Mouse (Mus musculus): ENCODE measurements around the gene Smim4. TPM values are rescaled to one million over a fixed set of nuclear protein-coding genes. Genes with fewer than 3 reads are reported as not detected.

Gene Smim4
- polyA plus RNA-seq, 1 experiment from 2014 or later: 82.2 TPM

DNA sequence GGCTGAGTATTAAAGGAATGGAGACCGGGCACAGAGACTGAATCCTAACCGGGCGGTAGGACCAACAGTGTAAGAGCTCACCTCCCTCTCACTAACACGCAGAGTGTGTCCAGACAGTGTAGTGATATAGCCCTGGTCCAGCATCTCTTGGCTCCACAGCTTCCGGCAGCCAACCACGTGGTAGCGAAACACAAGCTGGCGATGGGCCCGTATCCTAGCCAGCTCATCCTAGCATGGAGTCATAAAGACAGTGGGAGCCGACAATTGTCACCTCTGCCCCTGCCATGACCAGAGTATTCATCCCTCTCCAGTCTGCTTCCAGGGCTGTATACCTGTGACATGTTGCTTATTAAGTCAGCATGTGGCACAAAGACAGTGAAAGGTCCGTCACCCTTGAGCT is 16.9 kb upstream of the Smim4 start:
- no peak for ATAC-seq (ENCODE audit: low read depth)
- 85% methylated on average over 11 of the region's 11 CpGs for WGBS

DNA sequence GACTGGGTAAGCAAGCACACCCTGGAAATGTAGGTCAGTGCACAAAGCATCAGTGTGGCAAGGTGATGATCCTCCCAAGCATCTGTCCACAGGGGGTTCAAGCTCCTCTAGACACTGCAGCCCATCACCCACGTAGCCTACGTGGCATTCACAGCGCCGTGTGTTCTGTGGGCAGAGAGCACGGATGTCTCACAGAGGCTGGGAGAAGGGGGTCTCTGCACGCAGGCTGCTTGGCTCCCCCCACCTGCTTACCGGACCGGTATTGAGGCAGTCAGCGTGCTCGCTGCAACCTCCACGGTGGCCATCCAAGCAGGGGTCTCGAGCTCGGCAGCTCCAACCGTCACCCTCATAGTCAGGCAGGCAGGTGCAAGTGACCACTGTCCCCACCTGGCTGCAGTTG is 12.3 kb upstream of the Smim4 start:
- Histone ChIP-seq H3K9ac (ENCODE audit: low read length) (no peak overlapping the region), H3K4me1 (replicated peaks; ENCODE audit: control insufficient read depth, insufficient read depth, low read length) (peaks cover 5% of the 10 kb centered on the region), H3K36me3 (ENCODE audit: control insufficient read depth, insufficient read depth, low read length) (peaks cover 62% of the 10 kb centered on the region), H3K9me3 (ENCODE audit: control insufficient read depth, low read length) (no peaks in the 10 kb centered on the region), H3K27ac (ENCODE audit: low read length) (no peak overlapping the region), H3K4me2 (ENCODE audit: low read depth, low read length) (no peak overlapping the region), H3K4me3 (ENCODE audit: low read length) (no peak overlapping the region), H3K27me3 (ENCODE audit: control insufficient read depth, insufficient read depth, low read depth, low read length) (no peaks in the 10 kb centered on the region)
- no peak for ATAC-seq (ENCODE audit: low read depth)
- 91% methylated on average over 14 of the region's 14 CpGs for WGBS

More for the DNA sequence above, 16.9 kb upstream of the Smim4 start:
- Histone ChIP-seq H3K9me3 (ENCODE audit: control insufficient read depth, low read length) (no peaks in the 10 kb centered on the region), H3K4me2 (ENCODE audit: low read depth, low read length) (no peak overlapping the region), H3K27ac (ENCODE audit: low read length) (no peak overlapping the region), H3K4me3 (ENCODE audit: low read length) (no peak overlapping the region), H3K27me3 (ENCODE audit: control insufficient read depth, insufficient read depth, low read depth, low read length) (no peaks in the 10 kb centered on the region), H3K4me1 (replicated peaks; ENCODE audit: control insufficient read depth, insufficient read depth, low read length) (no peaks in the 10 kb centered on the region), H3K9ac (ENCODE audit: low read length) (no peak overlapping the region), H3K36me3 (ENCODE audit: control insufficient read depth, insufficient read depth, low read length) (peaks cover 26% of the 10 kb centered on the region)

- no peak overlapping the region for H3K4me3 ChIP-seq (ENCODE audit: low read length)
- H3K9me3 ChIP-seq (ENCODE audit: control insufficient read depth, low read length): no peaks in the 10 kb centered on the region
- peaks cover 5% of the 10 kb centered on the region for H3K4me1 ChIP-seq (replicated peaks; ENCODE audit: control insufficient read depth, insufficient read depth, low read length)
- no peak overlapping the region for H3K4me2 ChIP-seq (ENCODE audit: low read depth, low read length)
- H3K36me3 ChIP-seq (ENCODE audit: control insufficient read depth, insufficient read depth, low read length): peaks cover 71% of the 10 kb centered on the region
- no peak overlapping the region for H3K27ac ChIP-seq (ENCODE audit: low read length)
- no peak for ATAC-seq (ENCODE audit: low read depth)
- 85% methylated on average over 15 of the region's 15 CpGs for WGBS
- no peaks in the 10 kb centered on the region for H3K27me3 ChIP-seq (ENCODE audit: control insufficient read depth, insufficient read depth, low read depth, low read length)
- H3K9ac ChIP-seq (ENCODE audit: low read length): no peak overlapping the region
These were observed 11.4 kb upstream of the Smim4 start for GRCm38 (mm10) chr14:31140141-31140540.

GRCm38 (mm10) chr14:31139666-31140065 is 10.9 kb upstream of the Smim4 start:
- Histone ChIP-seq H3K4me3 (ENCODE audit: low read length) (no peak overlapping the region), H3K4me1 (replicated peaks; ENCODE audit: control insufficient read depth, insufficient read depth, low read length) (peaks cover 6% of the 10 kb centered on the region), H3K36me3 (ENCODE audit: control insufficient read depth, insufficient read depth, low read length) (peaks cover 75% of the 10 kb centered on the region), H3K4me2 (ENCODE audit: low read depth, low read length) (no peak overlapping the region), H3K27ac (ENCODE audit: low read length) (no peak overlapping the region), H3K9me3 (ENCODE audit: control insufficient read depth, low read length) (no peaks in the 10 kb centered on the region), H3K27me3 (ENCODE audit: control insufficient read depth, insufficient read depth, low read depth, low read length) (no peaks in the 10 kb centered on the region), H3K9ac (ENCODE audit: low read length) (no peak overlapping the region)
- ATAC-seq (ENCODE audit: low read depth): no peak
- whole genome bisulfite sequencing: 81% methylated on average over 12 of the region's 12 CpGs

DNA sequence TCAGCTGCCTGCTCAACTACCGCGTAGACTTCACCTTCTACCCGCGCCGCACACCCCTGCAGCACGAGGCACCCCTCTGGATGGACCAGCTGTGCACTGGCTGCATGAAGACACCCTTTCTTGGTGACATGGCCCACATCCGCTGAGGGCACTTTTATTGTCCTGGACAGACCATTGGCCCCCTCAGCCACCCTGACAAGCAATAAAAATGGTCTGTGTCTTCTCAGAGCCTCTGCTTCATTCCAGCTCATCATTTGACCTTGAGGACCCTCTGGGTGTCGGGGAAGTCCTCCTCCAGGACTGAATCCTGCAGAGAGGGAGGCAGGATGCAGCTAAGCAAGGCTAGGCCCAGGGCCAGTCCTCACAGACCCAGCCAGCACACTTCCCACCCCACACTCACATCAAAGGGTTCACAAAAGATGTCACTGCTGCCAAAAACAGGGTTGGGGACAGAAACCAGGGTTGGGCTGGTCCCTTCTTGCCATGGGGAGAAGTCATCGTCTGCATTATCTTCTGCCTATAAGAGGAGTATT is 10.2 kb upstream of the Smim4 start:
- 84% methylated on average over 9 of the region's 9 CpGs for WGBS

DNA sequence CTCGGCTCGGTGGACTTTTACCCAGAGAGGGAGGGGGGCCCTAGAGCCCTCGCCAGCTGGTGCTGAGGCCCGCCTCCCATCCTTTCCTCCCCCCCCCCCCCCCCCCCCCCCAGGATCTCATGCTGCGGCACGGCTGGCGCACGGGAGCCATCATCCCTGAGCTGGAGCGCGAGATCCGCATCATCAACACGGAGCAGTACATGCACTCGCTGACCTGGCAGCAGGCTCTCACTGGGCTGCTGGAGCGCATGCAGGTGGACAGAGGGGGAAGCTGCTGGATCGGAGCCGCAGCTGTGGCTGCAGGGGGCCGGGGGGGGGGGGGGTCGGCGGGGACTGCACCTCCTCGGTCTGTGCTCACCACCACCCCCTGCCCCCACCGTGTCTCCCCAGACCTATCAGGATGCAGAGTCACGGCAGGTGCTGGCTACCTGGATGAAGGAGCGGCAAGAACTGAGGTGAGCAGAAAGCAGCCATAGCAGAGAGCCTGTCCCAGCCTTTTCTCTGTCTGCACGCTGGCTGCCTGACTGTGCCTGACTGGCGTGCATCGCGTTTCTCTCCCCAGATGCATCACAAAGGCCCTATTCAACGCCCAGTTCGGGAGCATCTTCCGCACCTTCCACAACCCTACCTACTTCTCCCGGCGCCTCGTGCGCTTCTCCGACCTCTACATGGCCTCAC is 9.6 kb upstream of the Smim4 start:
- Histone ChIP-seq H3K4me2 (ENCODE audit: low read depth, low read length) (no peak overlapping the region), H3K36me3 (ENCODE audit: control insufficient read depth, insufficient read depth, low read length) (peaks cover 77% of the 10 kb centered on the region), H3K9me3 (ENCODE audit: control insufficient read depth, low read length) (no peaks in the 10 kb centered on the region), H3K9ac (ENCODE audit: low read length) (no peak overlapping the region), H3K4me3 (ENCODE audit: low read length) (no peak overlapping the region), H3K4me1 (replicated peaks; ENCODE audit: control insufficient read depth, insufficient read depth, low read length) (peaks cover 19% of the 10 kb centered on the region), H3K27ac (ENCODE audit: low read length) (peak overlapping the region; percentile 79), H3K27me3 (ENCODE audit: control insufficient read depth, insufficient read depth, low read depth, low read length) (no peaks in the 10 kb centered on the region)
- ATAC-seq (ENCODE audit: low read depth): no peak
- WGBS: 85% methylated on average over 30 of the region's 35 CpGs

More for the DNA sequence above, 10.2 kb upstream of the Smim4 start:
- no peak for ATAC-seq (ENCODE audit: low read depth)
- Histone ChIP-seq H3K4me2 (ENCODE audit: low read depth, low read length) (no peak overlapping the region), H3K27ac (ENCODE audit: low read length) (no peak overlapping the region), H3K9ac (ENCODE audit: low read length) (no peak overlapping the region), H3K36me3 (ENCODE audit: control insufficient read depth, insufficient read depth, low read length) (peaks cover 77% of the 10 kb centered on the region), H3K4me1 (replicated peaks; ENCODE audit: control insufficient read depth, insufficient read depth, low read length) (peaks cover 13% of the 10 kb centered on the region), H3K9me3 (ENCODE audit: control insufficient read depth, low read length) (no peaks in the 10 kb centered on the region), H3K27me3 (ENCODE audit: control insufficient read depth, insufficient read depth, low read depth, low read length) (no peaks in the 10 kb centered on the region), H3K4me3 (ENCODE audit: low read length) (no peak overlapping the region)

- Histone ChIP-seq H3K4me3 (ENCODE audit: low read length) (no peak overlapping the region), H3K27me3 (ENCODE audit: control insufficient read depth, insufficient read depth, low read depth, low read length) (no peaks in the 10 kb centered on the region), H3K4me1 (replicated peaks; ENCODE audit: control insufficient read depth, insufficient read depth, low read length) (peaks cover 25% of the 10 kb centered on the region), H3K36me3 (ENCODE audit: control insufficient read depth, insufficient read depth, low read length) (peaks cover 71% of the 10 kb centered on the region), H3K9me3 (ENCODE audit: control insufficient read depth, low read length) (no peaks in the 10 kb centered on the region), H3K9ac (ENCODE audit: low read length) (no peak overlapping the region), H3K4me2 (ENCODE audit: low read depth, low read length) (no peak overlapping the region), H3K27ac (ENCODE audit: low read length) (peak overlapping the region; percentile 79)
- 72% methylated on average over 10 of the region's 11 CpGs for WGBS
- 0 out of 2 replicates have a peak, but pooled peaks have one; percentile 13 for ATAC-seq (ENCODE audit: low read depth)
These were observed 9.0 kb upstream of the Smim4 start for GRCm38 (mm10) chr14:31137791-31138190.

- Histone ChIP-seq H3K9me3 (ENCODE audit: control insufficient read depth, low read length) (no peaks in the 10 kb centered on the region), H3K36me3 (ENCODE audit: control insufficient read depth, insufficient read depth, low read length) (peaks cover 66% of the 10 kb centered on the region), H3K4me3 (ENCODE audit: low read length) (no peak overlapping the region), H3K27me3 (ENCODE audit: control insufficient read depth, insufficient read depth, low read depth, low read length) (no peaks in the 10 kb centered on the region), H3K4me1 (replicated peaks; ENCODE audit: control insufficient read depth, insufficient read depth, low read length) (peaks cover 31% of the 10 kb centered on the region), H3K27ac (ENCODE audit: low read length) (peak overlapping the region; percentile 79; the same call in 1 of the 2 replicates), H3K4me2 (ENCODE audit: low read depth, low read length) (no peak overlapping the region), H3K9ac (ENCODE audit: low read length) (no peak overlapping the region)
- ATAC-seq (ENCODE audit: low read depth): no peak
- WGBS: 60% methylated on average over 10 of the region's 10 CpGs
These were observed 8.5 kb upstream of the Smim4 start for GRCm38 (mm10) chr14:31137281-31137595.

DNA sequence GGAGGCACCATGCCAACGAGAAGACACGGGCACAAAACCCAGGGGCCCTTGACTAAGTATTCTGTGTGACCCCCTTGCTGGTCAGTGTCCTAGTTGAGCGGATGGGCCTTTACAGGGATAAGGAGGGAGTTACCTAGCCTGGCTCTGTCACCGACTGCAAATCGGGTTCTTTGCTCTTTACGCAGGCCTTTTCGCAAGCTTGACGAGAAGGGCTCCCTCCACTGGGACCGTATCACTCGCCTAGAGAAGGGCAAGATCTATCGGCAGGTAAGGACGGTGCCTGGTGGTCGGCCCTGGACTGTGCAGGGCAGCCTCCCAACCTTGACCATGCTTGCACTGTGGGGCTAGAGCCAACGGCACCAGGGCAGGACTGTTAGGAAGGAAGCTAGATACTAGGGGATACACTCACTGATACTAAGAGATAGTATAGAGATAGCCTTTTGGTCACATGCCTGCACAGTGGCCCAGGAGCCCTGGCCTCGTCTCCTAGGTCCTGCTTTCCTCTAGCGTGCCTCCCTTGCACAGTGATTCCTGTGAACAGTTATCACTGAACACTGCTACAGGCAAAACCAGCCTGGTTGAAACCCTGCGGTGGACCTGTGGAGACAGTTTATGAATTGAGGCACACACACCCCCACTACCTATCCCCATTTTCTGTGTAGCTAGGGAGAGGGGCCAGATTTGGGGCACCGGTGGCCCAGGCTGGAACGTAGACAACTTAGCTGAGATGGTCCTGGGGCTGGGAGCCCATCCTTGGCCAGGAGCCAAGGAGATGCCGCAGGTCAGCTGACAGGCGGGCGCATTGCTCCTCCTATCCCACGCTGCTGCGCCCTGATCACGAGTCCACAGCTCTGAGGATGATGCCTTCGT is 7.9 kb upstream of the Smim4 start:
- H3K4me2 ChIP-seq (ENCODE audit: low read depth, low read length): no peak overlapping the region
- no peak overlapping the region for H3K4me3 ChIP-seq (ENCODE audit: low read length)
- no peak for ATAC-seq (ENCODE audit: low read depth)
- peaks cover 61% of the 10 kb centered on the region for H3K36me3 ChIP-seq (ENCODE audit: control insufficient read depth, insufficient read depth, low read length)
- H3K9ac ChIP-seq (ENCODE audit: low read length): no peak overlapping the region
- peaks cover 35% of the 10 kb centered on the region for H3K4me1 ChIP-seq (replicated peaks; ENCODE audit: control insufficient read depth, insufficient read depth, low read length)
- 0 out of 2 replicates have a peak overlapping the region, but pooled peaks have one; percentile 79 for H3K27ac ChIP-seq (ENCODE audit: low read length)
- WGBS: 82% methylated on average over 26 of the region's 26 CpGs
- H3K9me3 ChIP-seq (ENCODE audit: control insufficient read depth, low read length): no peaks in the 10 kb centered on the region
- no peaks in the 10 kb centered on the region for H3K27me3 ChIP-seq (ENCODE audit: control insufficient read depth, insufficient read depth, low read depth, low read length)

All from lung, embryonic 16.5 days (tissue).